Mouse (Mus musculus) ES-E14 (cell line): ENCODE measurements around the gene Chmp5. TPM values are rescaled to one million over a fixed set of nuclear protein-coding genes. Genes with fewer than 3 reads are reported as not detected.
A peak's percentile ranks its signal among the peaks of the same experiment; 100 is the strongest.

Experiments
- DNase-seq: peaks from one replicate; pipeline ENCODE4 v3.0.0-alpha.2; 2013; ENCODE audit warnings: low read depth, low spot score
- H3K27ac ChIP-seq: 2 replicates; pipeline ENCODE4 v1.5.1; 2012; ENCODE audit warnings: low read depth, mild to moderate bottlenecking, low read length, moderate library complexity, mixed read lengths; ENCODE audit not compliant: poor library complexity, insufficient read depth, severe bottlenecking
- H3K36me3 ChIP-seq: 2 replicates; pipeline ENCODE4 v1.6.1; 2012; ENCODE audit warnings: mild to moderate bottlenecking, low read length, moderate library complexity, mixed read lengths; ENCODE audit not compliant: control insufficient read depth, poor library complexity, insufficient read depth, severe bottlenecking
- H3K4me1 ChIP-seq, 2 experiments: fragments of 150-350 bp in 1 of 2; sonication (generic) in 1 of 2; 2 replicates each; pipeline ENCODE4 v1.6.1; 2012; ENCODE audit warnings: low read length in 2 of 2, mild to moderate bottlenecking in 1 of 2, mixed read lengths in 1 of 2; ENCODE audit not compliant: control insufficient read depth in 2 of 2, insufficient read depth in 2 of 2, poor library complexity in 1 of 2
- H3K4me3 ChIP-seq, 2 experiments: fragments of 150-350 bp in 1 of 2; sonication (generic) in 1 of 2; 2 replicates each; pipeline ENCODE4 v1.5.1; 2012; ENCODE audit warnings: low read length in 2 of 2, low read depth in 1 of 2, mild to moderate bottlenecking in 1 of 2, mixed read lengths in 1 of 2; ENCODE audit not compliant: insufficient read depth in 1 of 2, poor library complexity in 1 of 2, severe bottlenecking in 1 of 2
- H3K9ac ChIP-seq: 2 replicates; pipeline ENCODE4 v1.6.1; 2012; ENCODE audit warnings: low read depth, mild to moderate bottlenecking, low read length, mixed read lengths; ENCODE audit not compliant: poor library complexity, insufficient read depth, severe bottlenecking
- H3K9me3 ChIP-seq: fragments of 150-350 bp; sonication (generic); 2 replicates; pipeline ENCODE4 v1.6.1; 2012; ENCODE audit warnings: low read depth, mild to moderate bottlenecking, low read length; ENCODE audit not compliant: control insufficient read depth, insufficient read depth
- CHD2 ChIP-seq: IDR thresholded peaks from 2 replicates; pipeline ENCODE4 v1.6.1; 2014; ENCODE audit warnings: mild to moderate bottlenecking, low read depth, low read length, inconsistent platforms
- HCFC1 ChIP-seq: IDR thresholded peaks from 2 replicates; pipeline ENCODE4 v1.6.1; 2012; ENCODE audit warnings: low read length, inconsistent platforms, borderline replicate concordance; ENCODE audit not compliant: insufficient read depth
- MAFK ChIP-seq: IDR thresholded peaks from 2 replicates; pipeline ENCODE4 v1.6.1; 2014; ENCODE audit warnings: mild to moderate bottlenecking, low read depth, low read length, inconsistent platforms; ENCODE audit not compliant: insufficient read depth
- ZC3H11A ChIP-seq: IDR thresholded peaks from 2 replicates; pipeline ENCODE4 v1.6.1; 2012; ENCODE audit warnings: low read depth, mild to moderate bottlenecking, inconsistent platforms, low read length, borderline replicate concordance
- ZNF384 ChIP-seq: IDR thresholded peaks from 2 replicates; pipeline ENCODE4 v1.6.1; 2012; ENCODE audit warnings: low read depth, low read length, inconsistent platforms
- in situ Hi-C, 2 experiments: fragments of 600-800 bp; cut with MboI; formaldehyde crosslinking; loops; one replicate each; pipeline ENCODE4 v1.15.1; 2025; ENCODE audit warnings: low sequenced_read_pairs in 2 of 2, inconsistent platforms in 1 of 2; ENCODE audit not compliant: unreplicated experiment in 2 of 2
- total RNA-seq: library from RNA; depleted of rRNA; stranded (reverse); fragments of 300-350 nt; gene quantifications from 2 replicates; pipeline ENCODE4 v1.2.3, GENCODE M21; 2012; rRNA removed

Chmp5 gene
- 41.5 and 67.5 TPM in 2 replicates for total RNA-seq

GRCm38 (mm10) chr4:40948160-40948708 is at the start of gene Chmp5, which contains the start of gene Bag1:
TSS of gene Chmp5 (plus strand) at chr4:40948407.
TSS of gene Bag1 (minus strand) at chr4:40948294.
- peak; percentile 98 for DNase-seq
- H3K4me3 ChIP-seq: peak within 1 kb of the TSS; percentile 88 to 91
- peaks cover 10% of the 10 kb centered on the region for H3K36me3 ChIP-seq
- in situ Hi-C loops: no loop called here
- peaks cover 0 to 3% of the 10 kb centered on the region in 2 experiments; a peak in 1 of 4 replicates for H3K4me1 ChIP-seq
- no peaks in the 10 kb centered on the region for H3K9me3 ChIP-seq
- 0 out of 2 replicates have a peak within 1 kb of the TSS, but pooled peaks have one; percentile 34 for H3K27ac ChIP-seq
- TF ChIP-seq CHD2: no peak; the same call in 1 of the 2 replicates
- TF ChIP-seq HCFC1: peak; percentile 78; the same call in 1 of the 2 replicates
- H3K9ac ChIP-seq: peak within 1 kb of the TSS; percentile 89

- Histone ChIP-seq H3K4me1 (peaks cover 0 to 11% of the 10 kb centered on the region in 2 experiments; a peak in 1 of 4 replicates), H3K27ac (peak overlapping the region; percentile 94), H3K9me3 (no peaks in the 10 kb centered on the region), H3K4me3 (no peak overlapping the region), H3K9ac (no peak overlapping the region), H3K36me3 (no peaks in the 10 kb centered on the region; the same call in 1 of the 2 replicates)
- in situ Hi-C loops: loop anchor here in 1 of 2 experiments (5.0 kb wide), 1 partner anchor 121 kb away; no protein-coding TSS in a partner anchor
- no peak for DNase-seq
- TF ChIP-seq ZNF384: peak; percentile 51; the same call in 1 of the 2 replicates
- TF ChIP-seq CHD2: no peak
- TF ChIP-seq ZC3H11A: no peak
- no peak for TF ChIP-seq HCFC1
Observed at GRCm38 (mm10) chr4:40898476-40899044, 49.6 kb upstream of the Chmp5 start.

- peak overlapping the region; percentile 94 for H3K27ac ChIP-seq
- TF ChIP-seq ZC3H11A (no peak), CHD2 (no peak), MAFK (no peak), ZNF384 (no peak)
- H3K9me3 ChIP-seq: no peaks in the 10 kb centered on the region
- no peaks in the 10 kb centered on the region; the same call in 1 of the 2 replicates for H3K36me3 ChIP-seq
- H3K4me3 ChIP-seq: no peak overlapping the region
- no peak for DNase-seq
- H3K9ac ChIP-seq: peak overlapping the region; percentile 53; the same call in 1 of the 2 replicates
- in situ Hi-C loops: loop anchor here in 1 of 2 experiments (5.0 kb wide), 1 partner anchor 122 kb away; no protein-coding TSS in a partner anchor
- H3K4me1 ChIP-seq: peaks cover 0 to 11% of the 10 kb centered on the region in 2 experiments; a peak in 1 of 4 replicates
Observed at GRCm38 (mm10) chr4:40899264-40899663, 48.9 kb upstream of the Chmp5 start.

- Histone ChIP-seq H3K4me3 (no peak overlapping the region), H3K27ac (no peak overlapping the region), H3K4me1 (peaks cover 0 to 11% of the 10 kb centered on the region in 2 experiments; a peak in 1 of 4 replicates), H3K36me3 (no peaks in the 10 kb centered on the region; the same call in 1 of the 2 replicates), H3K9ac (no peak overlapping the region), H3K9me3 (no peaks in the 10 kb centered on the region)
- no peak for DNase-seq
- TF ChIP-seq MAFK (no peak), ZC3H11A (no peak), HCFC1 (no peak), CHD2 (no peak), ZNF384 (no peak)
- in situ Hi-C loops: no loop called here
Observed at GRCm38 (mm10) chr4:40900071-40900470, 48.1 kb upstream of the Chmp5 start.
